Mouse (Mus musculus) embryonic fibroblast, embryonic 13.5 days (primary cell): ENCODE results near the gene Olfr985. TPM values are rescaled to one million over a fixed set of nuclear protein-coding genes. Genes with fewer than 3 reads are reported as not detected.
A peak's percentile ranks its signal among the peaks of the same experiment; 100 is the strongest.

Experiments
- H3K27ac ChIP-seq: 2 replicates; pipeline ENCODE4 v1.5.1; 2012; ENCODE audit warnings: low read length, control low read depth, inconsistent platforms; ENCODE audit not compliant: insufficient read depth
- H3K4me1 ChIP-seq: 2 replicates; pipeline ENCODE4 v1.6.1; 2011; ENCODE audit warnings: low read length; ENCODE audit not compliant: control insufficient read depth, insufficient read depth
- H3K4me3 ChIP-seq: 2 replicates; pipeline ENCODE4 v1.5.1; 2011; ENCODE audit warnings: mild to moderate bottlenecking, control low read depth, low read length; ENCODE audit not compliant: insufficient read depth
- CTCF ChIP-seq: IDR thresholded peaks from 2 replicates; pipeline ENCODE4 v1.5.1; 2011; ENCODE audit warnings: mild to moderate bottlenecking, control low read depth, low read length, moderate library complexity, borderline replicate concordance; ENCODE audit not compliant: insufficient read depth
- POLR2A ChIP-seq: IDR thresholded peaks from 2 replicates; pipeline ENCODE4 v1.6.1; 2011; ENCODE audit warnings: low read depth, mild to moderate bottlenecking, control low read depth, low read length, moderate library complexity
- polyA plus RNA-seq: library from polyadenylated mRNA; stranded (reverse); fragments of >200 nt; gene quantifications from 2 replicates; pipeline ENCODE4 v1.2.4, GENCODE M21; 2011; ENCODE audit warnings: low read depth; ENCODE audit not compliant: missing spikeins, insufficient read length

Olfr985 gene
- not detected in 2 replicates for polyA plus RNA-seq

GRCm38 (mm10) chr9:40130084-40130483 is at the start of gene Olfr985:
Olfr985 (minus strand) TSS chr9:40130184.
- H3K27ac ChIP-seq: no peak within 1 kb of the TSS
- H3K4me1 ChIP-seq: no peaks in the 10 kb centered on the region
- H3K4me3 ChIP-seq: no peak within 1 kb of the TSS
- TF ChIP-seq CTCF (no peak), POLR2A (no peak)

GRCm38 (mm10) chr9:40177017-40177416 is 47.0 kb upstream of the Olfr985 start:
- Histone ChIP-seq H3K4me1 (no peaks in the 10 kb centered on the region), H3K4me3 (no peak overlapping the region), H3K27ac (no peak overlapping the region)
- TF ChIP-seq POLR2A (no peak), CTCF (no peak)

GRCm38 (mm10) chr9:40166446-40166845 is 36.5 kb upstream of the Olfr985 start:
- no peak for TF ChIP-seq POLR2A
- no peak for TF ChIP-seq CTCF
- H3K4me3 ChIP-seq: no peak overlapping the region
- H3K4me1 ChIP-seq: no peaks in the 10 kb centered on the region
- H3K27ac ChIP-seq: no peak overlapping the region

- no peak overlapping the region for H3K4me3 ChIP-seq
- TF ChIP-seq CTCF (no peak), POLR2A (no peak)
- H3K27ac ChIP-seq: no peak overlapping the region
- no peaks in the 10 kb centered on the region for H3K4me1 ChIP-seq
Measured at GRCm38 (mm10) chr9:40155118-40155644, 25.2 kb upstream of the Olfr985 start.

- no peak overlapping the region for H3K4me3 ChIP-seq
- H3K27ac ChIP-seq: no peak overlapping the region
- TF ChIP-seq CTCF (no peak), POLR2A (no peak)
- no peaks in the 10 kb centered on the region for H3K4me1 ChIP-seq
Measured at GRCm38 (mm10) chr9:40141544-40141943, 11.6 kb upstream of the Olfr985 start.

GRCm38 (mm10) chr9:40139484-40139883 is 9.5 kb upstream of the Olfr985 start:
- no peaks in the 10 kb centered on the region for H3K4me1 ChIP-seq
- no peak for TF ChIP-seq POLR2A
- H3K4me3 ChIP-seq: no peak overlapping the region
- no peak overlapping the region for H3K27ac ChIP-seq

- Histone ChIP-seq H3K27ac (no peak overlapping the region), H3K4me3 (no peak overlapping the region), H3K4me1 (no peaks in the 10 kb centered on the region)
- TF ChIP-seq CTCF (no peak), POLR2A (no peak)
Measured at GRCm38 (mm10) chr9:40136987-40137688, 7.2 kb upstream of the Olfr985 start.

- Histone ChIP-seq H3K4me3 (no peak overlapping the region), H3K27ac (no peak overlapping the region), H3K4me1 (no peaks in the 10 kb centered on the region)
- no peak for TF ChIP-seq POLR2A
- no peak for TF ChIP-seq CTCF
Measured at GRCm38 (mm10) chr9:40130556-40130955, 572 bp upstream of the Olfr985 start.

- H3K4me1 ChIP-seq: 0 out of 2 replicates have a peak, but pooled peaks cover 2% of the 10 kb centered on the region
- H3K27ac ChIP-seq: peak overlapping the region; percentile 11; the same call in 1 of the 2 replicates
- TF ChIP-seq CTCF (no peak), POLR2A (no peak)
- H3K4me3 ChIP-seq: no peak overlapping the region
Measured at GRCm38 (mm10) chr9:40117287-40117659, 12.7 kb downstream of the Olfr985 start.

GRCm38 (mm10) chr9:40116645-40117286 is 13.2 kb downstream of the Olfr985 start:
- peak overlapping the region; percentile 11; the same call in 1 of the 2 replicates for H3K27ac ChIP-seq

More at GRCm38 (mm10) chr9:40116645-40117286, 13.2 kb downstream of the Olfr985 start:
- Histone ChIP-seq H3K4me3 (no peak overlapping the region), H3K4me1 (0 out of 2 replicates have a peak, but pooled peaks cover 2% of the 10 kb centered on the region)
- TF ChIP-seq POLR2A: no peak
- no peak for TF ChIP-seq CTCF
